Mouse (Mus musculus): ENCODE results near the gene Pcbp3. TPM values are rescaled to one million over a fixed set of nuclear protein-coding genes. Genes with fewer than 3 reads are reported as not detected.

Pcbp3 gene
- polyA plus RNA-seq, 1 experiment: 235 TPM

- Histone ChIP-seq H3K4me1 (ENCODE audit: control insufficient read depth, insufficient read depth, low read length) (peaks cover 22% of the 10 kb centered on the region), H3K4me3 (ENCODE audit: control insufficient read depth, low read depth, low read length) (no peak overlapping the region), H3K27me3 (ENCODE audit: control insufficient read depth, insufficient read depth, low read length) (no peaks in the 10 kb centered on the region), H3K36me3 (ENCODE audit: control insufficient read depth, insufficient read depth, low read length) (no peaks in the 10 kb centered on the region), H3K27ac (ENCODE audit: control insufficient read depth, insufficient read depth, low read depth, low read length) (no peak overlapping the region)
- TF ChIP-seq POLR2A (IDR thresholded peaks at IDR 0.05; ENCODE audit: control insufficient read depth, low read depth, low read length) (no peak), CTCF (IDR thresholded peaks at IDR 0.05; ENCODE audit: control insufficient read depth, insufficient read depth, insufficient replicate concordance, low read depth, low read length) (no peak)
These were observed 2.3 kb upstream of the Pcbp3 start for GRCm38 (mm10) chr10:76963997-76964396.

DNA sequence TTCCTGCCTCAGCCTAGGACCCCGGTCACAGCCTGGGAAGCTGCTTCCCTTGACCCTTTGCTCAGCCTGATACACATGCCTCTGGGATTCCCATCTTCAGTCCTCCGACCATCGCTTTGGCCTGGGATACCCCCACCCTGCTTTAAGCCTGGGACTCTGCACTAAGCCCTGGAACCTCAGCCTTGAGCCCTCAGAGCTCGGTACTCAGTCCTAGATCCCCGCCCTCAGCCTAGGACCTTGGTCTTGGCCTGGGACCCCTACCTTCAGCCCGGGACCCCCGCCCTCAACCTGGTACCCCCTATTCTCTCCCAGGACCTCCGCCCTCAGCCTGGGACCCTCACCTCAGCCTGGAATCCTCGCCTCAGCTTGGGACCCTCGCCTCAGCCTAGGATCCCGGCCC lies 531 bp downstream of the Pcbp3 start:
- Histone ChIP-seq H3K27ac (ENCODE audit: control insufficient read depth, insufficient read depth, low read depth, low read length) (peak overlapping the region; percentile 93), H3K36me3 (ENCODE audit: control insufficient read depth, insufficient read depth, low read length) (0 out of 2 replicates have a peak, but pooled peaks cover 2% of the 10 kb centered on the region), H3K4me3 (ENCODE audit: control insufficient read depth, low read depth, low read length) (peak overlapping the region; percentile 92), H3K4me1 (ENCODE audit: control insufficient read depth, insufficient read depth, low read length) (peaks cover 18% of the 10 kb centered on the region), H3K27me3 (ENCODE audit: control insufficient read depth, insufficient read depth, low read length) (no peaks in the 10 kb centered on the region)
- TF ChIP-seq CTCF (IDR thresholded peaks at IDR 0.05; ENCODE audit: control insufficient read depth, insufficient read depth, insufficient replicate concordance, low read depth, low read length): 0 out of 2 replicates have a peak, but pooled peaks have one; percentile 0
- no peak for TF ChIP-seq POLR2A (IDR thresholded peaks at IDR 0.05; ENCODE audit: control insufficient read depth, low read depth, low read length)

GRCm38 (mm10) chr10:76958201-76958600 lies 3.5 kb downstream of the Pcbp3 start:
- Histone ChIP-seq H3K27ac (ENCODE audit: control insufficient read depth, insufficient read depth, low read depth, low read length) (no peak overlapping the region), H3K4me1 (ENCODE audit: control insufficient read depth, insufficient read depth, low read length) (peaks cover 4% of the 10 kb centered on the region), H3K4me3 (ENCODE audit: control insufficient read depth, low read depth, low read length) (no peak overlapping the region), H3K36me3 (ENCODE audit: control insufficient read depth, insufficient read depth, low read length) (0 out of 2 replicates have a peak, but pooled peaks cover 2% of the 10 kb centered on the region), H3K27me3 (ENCODE audit: control insufficient read depth, insufficient read depth, low read length) (no peaks in the 10 kb centered on the region)
- TF ChIP-seq CTCF (IDR thresholded peaks at IDR 0.05; ENCODE audit: control insufficient read depth, insufficient read depth, insufficient replicate concordance, low read depth, low read length) (no peak), POLR2A (IDR thresholded peaks at IDR 0.05; ENCODE audit: control insufficient read depth, low read depth, low read length) (no peak)

- 0 out of 2 replicates have a peak, but pooled peaks cover 2% of the 10 kb centered on the region for H3K36me3 ChIP-seq (ENCODE audit: control insufficient read depth, insufficient read depth, low read length)
- H3K4me1 ChIP-seq (ENCODE audit: control insufficient read depth, insufficient read depth, low read length): peaks cover 2% of the 10 kb centered on the region
- no peak for TF ChIP-seq CTCF (IDR thresholded peaks at IDR 0.05; ENCODE audit: control insufficient read depth, insufficient read depth, insufficient replicate concordance, low read depth, low read length)
- no peak for TF ChIP-seq POLR2A (IDR thresholded peaks at IDR 0.05; ENCODE audit: control insufficient read depth, low read depth, low read length)
These were observed 5.5 kb downstream of the Pcbp3 start for GRCm38 (mm10) chr10:76956200-76956599.

GRCm38 (mm10) chr10:76941038-76941437 lies 20.6 kb downstream of the Pcbp3 start:
- H3K4me3 ChIP-seq (ENCODE audit: control insufficient read depth, low read depth, low read length): no peak overlapping the region
- TF ChIP-seq CTCF (IDR thresholded peaks at IDR 0.05; ENCODE audit: control insufficient read depth, insufficient read depth, insufficient replicate concordance, low read depth, low read length): no peak
- no peak for TF ChIP-seq POLR2A (IDR thresholded peaks at IDR 0.05; ENCODE audit: control insufficient read depth, low read depth, low read length)

More at GRCm38 (mm10) chr10:76956200-76956599, 5.5 kb downstream of the Pcbp3 start:
- Histone ChIP-seq H3K4me3 (ENCODE audit: control insufficient read depth, low read depth, low read length) (no peak overlapping the region), H3K27me3 (ENCODE audit: control insufficient read depth, insufficient read depth, low read length) (no peaks in the 10 kb centered on the region), H3K27ac (ENCODE audit: control insufficient read depth, insufficient read depth, low read depth, low read length) (no peak overlapping the region)

GRCm38 (mm10) chr10:76936827-76937226 lies 24.9 kb downstream of the Pcbp3 start:
- TF ChIP-seq CTCF (IDR thresholded peaks at IDR 0.05; ENCODE audit: control insufficient read depth, insufficient read depth, insufficient replicate concordance, low read depth, low read length): no peak
- TF ChIP-seq POLR2A (IDR thresholded peaks at IDR 0.05; ENCODE audit: control insufficient read depth, low read depth, low read length): no peak
- Histone ChIP-seq H3K4me3 (ENCODE audit: control insufficient read depth, low read depth, low read length) (no peak overlapping the region), H3K27ac (ENCODE audit: control insufficient read depth, insufficient read depth, low read depth, low read length) (no peak overlapping the region), H3K27me3 (ENCODE audit: control insufficient read depth, insufficient read depth, low read length) (no peaks in the 10 kb centered on the region), H3K36me3 (ENCODE audit: control insufficient read depth, insufficient read depth, low read length) (no peaks in the 10 kb centered on the region; the same call in 1 of the 2 replicates), H3K4me1 (ENCODE audit: control insufficient read depth, insufficient read depth, low read length) (no peaks in the 10 kb centered on the region)

More at GRCm38 (mm10) chr10:76941038-76941437, 20.6 kb downstream of the Pcbp3 start:
- no peaks in the 10 kb centered on the region for H3K27me3 ChIP-seq (ENCODE audit: control insufficient read depth, insufficient read depth, low read length)
- no peak overlapping the region for H3K27ac ChIP-seq (ENCODE audit: control insufficient read depth, insufficient read depth, low read depth, low read length)
- no peaks in the 10 kb centered on the region; the same call in 1 of the 2 replicates for H3K36me3 ChIP-seq (ENCODE audit: control insufficient read depth, insufficient read depth, low read length)
- H3K4me1 ChIP-seq (ENCODE audit: control insufficient read depth, insufficient read depth, low read length): no peaks in the 10 kb centered on the region

GRCm38 (mm10) chr10:76934805-76935204 lies 26.9 kb downstream of the Pcbp3 start:
- TF ChIP-seq POLR2A (IDR thresholded peaks at IDR 0.05; ENCODE audit: control insufficient read depth, low read depth, low read length) (no peak), CTCF (IDR thresholded peaks at IDR 0.05; ENCODE audit: control insufficient read depth, insufficient read depth, insufficient replicate concordance, low read depth, low read length) (no peak)
- Histone ChIP-seq H3K27ac (ENCODE audit: control insufficient read depth, insufficient read depth, low read depth, low read length) (no peak overlapping the region), H3K36me3 (ENCODE audit: control insufficient read depth, insufficient read depth, low read length) (no peaks in the 10 kb centered on the region; the same call in 1 of the 2 replicates), H3K27me3 (ENCODE audit: control insufficient read depth, insufficient read depth, low read length) (no peaks in the 10 kb centered on the region), H3K4me3 (ENCODE audit: control insufficient read depth, low read depth, low read length) (no peak overlapping the region), H3K4me1 (ENCODE audit: control insufficient read depth, insufficient read depth, low read length) (no peaks in the 10 kb centered on the region)
